21 mouse cellular contexts compared by ENCODE assay signal in the genomic region with DNA sequence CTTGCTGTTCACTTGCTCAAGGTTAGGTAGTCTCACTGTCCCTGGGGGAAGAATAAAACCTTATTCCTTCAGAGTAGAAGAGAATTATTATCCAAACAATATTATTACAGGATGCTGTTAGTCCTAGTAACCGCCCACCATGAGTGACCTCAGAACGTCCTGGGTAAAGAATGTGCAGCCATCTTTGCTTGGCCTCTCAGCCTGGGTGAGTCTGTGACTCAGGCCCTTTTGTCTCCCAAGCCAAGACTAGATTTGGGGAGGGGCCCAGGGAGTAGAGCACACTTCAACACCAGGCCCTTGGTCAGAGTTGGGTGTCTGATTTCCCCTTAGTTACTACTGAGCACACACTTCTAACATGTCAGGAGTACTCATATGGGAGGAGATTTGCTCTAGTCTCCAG. TPM values are rescaled to one million over a fixed set of nuclear protein-coding genes. Genes with fewer than 3 reads are reported as not detected.
"Had no signal": no experiment of that assay in that cellular context is flagged by ENCODE, and none has a peak within 500 bp of the region (broad histone marks: within the 10 kb centered on the region; RNA-seq: fewer than 3 reads in every experiment).

No protein-coding gene starts in this region.

- DNase-seq: lung, adult 2 months; lung, postnatal 14 days; lung, postnatal 36 days; right cerebral cortex, postnatal 14 days; thymus, adult 2 months; thymus, postnatal 25 days; thymus, postnatal 4 days had no signal

- H3K27ac ChIP-seq: lung, embryonic 15.5 days; macrophage; midbrain, embryonic 13.5 days; midbrain, embryonic 15.5 days; neural tube, embryonic 12.5 days; stomach, embryonic 15.5 days; stomach, postnatal 0 days had no signal

- H3K4me3 ChIP-seq: lung, embryonic 15.5 days; megakaryocyte, embryonic 14.5 days; midbrain, embryonic 13.5 days; midbrain, embryonic 15.5 days; neural tube, embryonic 12.5 days; stomach, embryonic 15.5 days had no signal

- H3K4me2 ChIP-seq: lung, embryonic 15.5 days; midbrain, embryonic 11.5 days; midbrain, embryonic 13.5 days; midbrain, embryonic 15.5 days; neural tube, embryonic 12.5 days; stomach, embryonic 15.5 days had no signal

- H3K4me1 ChIP-seq: lung, embryonic 15.5 days; midbrain, embryonic 13.5 days; midbrain, embryonic 15.5 days; stomach, embryonic 15.5 days had no signal

- H3K9me3 ChIP-seq: lung, embryonic 15.5 days; midbrain, embryonic 13.5 days; midbrain, embryonic 15.5 days; neural tube, embryonic 12.5 days; stomach, embryonic 15.5 days had no signal

- ATAC-seq: lung, postnatal 0 days; midbrain, embryonic 13.5 days; midbrain, embryonic 15.5 days had no signal

- H3K9ac ChIP-seq: lung, embryonic 15.5 days; midbrain, embryonic 13.5 days; midbrain, embryonic 15.5 days; neural tube, embryonic 12.5 days; stomach, embryonic 15.5 days had no signal

- H3K27me3 ChIP-seq: lung, embryonic 15.5 days; midbrain, embryonic 13.5 days; midbrain, embryonic 15.5 days; neural tube, embryonic 12.5 days; stomach, embryonic 15.5 days had no signal

- H3K36me3 ChIP-seq: lung, embryonic 15.5 days; midbrain, embryonic 13.5 days; midbrain, embryonic 15.5 days; neural tube, embryonic 12.5 days; stomach, embryonic 15.5 days had no signal

RNA-seq across cellular contexts. Expression of gene Sfrp5, which starts 12.5 kb away (rescaled TPM):
- total RNA-seq: megakaryocyte progenitor cell, adult 5-6 weeks; monocyte, adult 5-6 weeks; neutrophil, adult 5-6 weeks had no signal
- polyA plus RNA-seq: lung, postnatal 0 days had no signal

RNA-seq across cellular contexts. Expression of gene Golga7b, which starts 32.8 kb away (rescaled TPM):
- total RNA-seq: megakaryocyte progenitor cell, adult 5-6 weeks; monocyte, adult 5-6 weeks; neutrophil, adult 5-6 weeks had no signal
- polyA plus RNA-seq: lung, postnatal 0 days; macrophage; spleen, adult 2 months had no signal
